Mouse (Mus musculus): ENCODE data around the gene Thegl. TPM values are rescaled to one million over a fixed set of nuclear protein-coding genes. Genes with fewer than 3 reads are reported as not detected.

Thegl gene
- total RNA-seq, 2 experiments from 2014 or later, result 0.45 TPM; not detected in 1

GRCm38 (mm10) chr5:77039391-77039790, 23.6 kb downstream of the Thegl start:
- no peak for ATAC-seq (ENCODE audit: poor library complexity, severe bottlenecking)

GRCm38 (mm10) chr5:77044362-77044761, 28.5 kb downstream of the Thegl start:
- peak; percentile 68 for ATAC-seq (ENCODE audit: poor library complexity, severe bottlenecking)

DNA sequence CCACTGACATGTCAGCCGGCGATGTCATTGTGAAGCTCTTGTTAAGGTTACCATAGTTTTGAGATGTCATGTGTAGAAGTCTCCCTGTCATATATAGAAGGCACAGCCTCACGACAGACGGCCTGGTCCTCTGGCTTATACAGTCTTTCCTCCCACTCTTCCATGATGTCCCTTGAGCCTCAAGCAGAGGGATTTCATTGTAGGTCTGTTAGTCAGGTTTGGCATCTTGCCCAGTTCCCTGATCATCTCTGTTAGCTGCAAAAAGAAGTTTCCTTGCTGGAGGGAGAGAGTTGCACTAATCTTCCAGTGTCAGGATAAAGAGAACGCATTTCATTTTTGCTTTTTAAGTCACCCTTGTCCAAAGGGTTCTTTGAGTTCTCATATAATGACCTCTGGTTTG, 36.8 kb downstream of the Thegl start:
- ATAC-seq (ENCODE audit: poor library complexity, severe bottlenecking), result no peak

DNA sequence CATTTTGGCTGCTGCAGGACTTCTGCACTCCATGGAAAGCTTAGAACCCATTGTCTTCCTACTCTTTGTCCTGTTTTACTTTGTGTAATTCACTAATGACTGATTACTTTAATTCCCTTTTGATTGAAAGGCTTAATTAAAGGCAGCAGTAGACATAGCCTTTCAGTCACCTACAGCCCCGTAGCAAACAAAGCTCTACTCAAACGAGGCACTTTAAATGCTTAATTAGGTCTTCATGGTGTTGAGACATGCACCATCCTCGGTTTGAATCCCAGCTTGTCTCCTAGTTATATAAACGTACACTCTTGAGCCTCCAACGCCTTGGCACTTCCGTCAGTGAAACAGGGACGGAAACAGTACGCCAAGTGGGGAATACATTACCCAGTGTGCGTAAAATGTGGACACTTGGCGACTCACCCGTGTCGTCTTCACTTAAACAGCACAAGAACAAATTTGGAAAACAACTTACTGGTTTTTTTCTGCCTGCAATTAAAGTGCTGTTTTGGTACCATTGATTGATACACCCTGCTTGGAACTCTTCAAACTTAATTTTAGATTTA, 41.1 kb downstream of the Thegl start:
- no peak for ATAC-seq (ENCODE audit: poor library complexity, severe bottlenecking)

- no peak for ATAC-seq (ENCODE audit: poor library complexity, severe bottlenecking)
Observed at GRCm38 (mm10) chr5:77060363-77060762, 44.5 kb downstream of the Thegl start.

DNA sequence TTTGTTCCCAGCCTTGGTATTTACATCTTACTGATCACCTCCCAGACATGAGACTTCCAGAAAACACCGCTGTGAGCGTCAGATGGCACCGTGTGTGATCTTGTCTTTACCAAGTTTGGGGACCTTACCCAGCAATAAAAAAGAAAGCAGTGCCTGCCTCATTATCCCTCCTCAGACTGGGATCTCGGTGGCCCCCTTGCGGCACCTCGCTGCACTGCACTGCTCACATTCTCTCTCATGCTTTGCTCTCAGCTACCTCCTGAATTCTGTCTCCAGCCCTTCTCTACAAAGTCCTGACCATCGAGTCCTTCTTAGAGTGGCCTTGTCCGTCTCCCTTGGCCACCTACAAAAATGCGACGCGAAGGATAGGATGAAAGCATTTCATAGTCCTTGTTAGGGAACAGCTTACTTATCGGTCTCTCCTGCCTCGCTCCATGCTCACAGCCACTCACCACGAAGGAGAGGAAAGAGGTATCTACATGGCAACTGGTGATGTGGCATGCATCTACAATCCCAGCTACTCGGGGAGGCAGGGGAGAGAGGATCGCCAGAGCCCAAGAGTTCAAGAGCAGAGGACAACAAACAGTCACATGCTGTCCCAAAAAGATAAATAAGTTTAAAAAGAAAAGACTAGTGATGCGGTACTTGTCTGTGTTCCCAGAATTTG, 45.7 kb downstream of the Thegl start:
- ATAC-seq (ENCODE audit: poor library complexity, severe bottlenecking), result peak; percentile 93

GRCm38 (mm10) chr5:77067321-77067720, 51.5 kb downstream of the Thegl start:
- ATAC-seq (ENCODE audit: poor library complexity, severe bottlenecking), result no peak

GRCm38 (mm10) chr5:77070987-77071386, 55.2 kb downstream of the Thegl start:
- no peak for ATAC-seq (ENCODE audit: poor library complexity, severe bottlenecking)

DNA sequence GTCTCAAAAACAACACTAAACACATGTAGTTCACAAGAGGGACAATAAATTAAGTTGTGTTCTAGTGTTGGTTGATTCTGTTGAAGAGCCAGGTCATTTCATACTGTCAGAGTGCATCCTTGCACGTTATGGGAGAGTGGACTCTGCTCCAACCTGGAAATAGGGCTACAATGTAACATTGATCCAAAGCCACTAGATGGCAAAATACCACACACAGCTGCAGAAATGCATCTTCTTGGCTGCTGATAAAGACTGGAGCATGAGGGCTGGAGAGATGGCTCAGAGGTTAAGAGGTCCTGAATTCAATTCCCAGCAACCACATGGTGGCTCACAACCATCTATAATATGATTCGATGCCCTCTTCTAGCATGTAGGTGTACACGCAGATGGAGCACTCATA, 55.8 kb downstream of the Thegl start:
- no peak for ATAC-seq (ENCODE audit: poor library complexity, severe bottlenecking)

GRCm38 (mm10) chr5:77073794-77074193, 58.0 kb downstream of the Thegl start:
- ATAC-seq (ENCODE audit: poor library complexity, severe bottlenecking), result no peak

DNA sequence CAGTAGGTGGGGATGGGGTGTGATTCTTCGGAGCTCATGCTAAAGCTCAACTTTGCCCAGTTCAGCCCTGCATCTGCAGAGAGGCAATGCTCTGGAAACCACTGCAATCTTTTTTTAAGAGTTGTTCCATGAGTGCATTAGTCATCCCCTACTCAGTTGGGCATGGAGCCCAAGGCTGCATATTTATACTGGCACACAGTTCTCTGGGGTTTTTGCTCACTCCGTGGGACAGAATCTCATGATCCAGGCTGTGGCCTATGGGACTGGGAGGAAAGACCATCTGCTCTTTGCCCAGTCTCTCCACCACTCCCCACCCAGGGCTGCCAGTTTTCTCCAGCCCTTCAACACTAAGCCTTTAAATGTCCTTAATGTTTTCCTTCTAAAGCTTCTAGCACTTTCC, 59.1 kb downstream of the Thegl start:
- no peak for ATAC-seq (ENCODE audit: poor library complexity, severe bottlenecking)

GRCm38 (mm10) chr5:77075951-77076350, 60.1 kb downstream of the Thegl start:
- no peak for ATAC-seq (ENCODE audit: poor library complexity, severe bottlenecking)

DNA sequence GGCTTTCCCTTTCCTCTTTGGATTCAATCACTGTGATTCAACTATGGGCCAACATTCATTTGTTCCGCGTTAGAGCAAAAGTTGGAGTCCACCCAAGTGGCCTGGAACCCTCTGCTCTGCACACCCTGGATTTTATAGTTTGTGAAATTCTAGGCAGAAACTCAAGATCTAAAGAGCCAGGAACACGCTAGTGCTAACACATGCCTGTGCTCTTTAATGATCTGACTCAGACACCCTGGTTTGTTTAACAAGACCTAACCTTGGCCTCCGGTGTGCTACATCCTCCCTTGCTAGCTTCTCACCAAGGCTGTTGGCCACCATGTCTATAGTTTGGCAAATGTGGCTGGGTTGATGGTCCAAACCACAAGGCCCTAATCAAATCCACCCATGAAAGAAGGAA, 64.9 kb downstream of the Thegl start:
- ATAC-seq (ENCODE audit: poor library complexity, severe bottlenecking), result no peak

DNA sequence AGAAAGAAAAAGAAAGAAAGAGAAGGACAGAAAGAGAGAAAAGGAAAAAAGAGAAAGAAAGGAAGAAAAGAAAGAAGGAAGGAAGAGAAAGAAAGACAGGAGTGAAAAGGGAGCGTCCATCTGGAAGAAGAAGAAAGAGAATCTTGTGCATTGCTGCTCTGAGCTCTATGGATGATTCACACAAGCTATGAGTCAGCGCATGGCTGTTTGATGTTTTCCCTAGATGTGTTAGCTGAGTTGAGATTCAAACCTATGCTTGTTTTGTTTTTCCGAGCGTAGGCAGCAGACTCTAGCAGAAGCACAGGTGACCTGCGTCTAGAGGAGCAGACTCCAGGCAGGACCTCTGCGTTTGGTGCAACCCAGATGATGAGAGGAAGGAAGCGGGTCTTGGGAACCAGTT, 66.9 kb downstream of the Thegl start:
- no peak for ATAC-seq (ENCODE audit: poor library complexity, severe bottlenecking)

GRCm38 (mm10) chr5:77084418-77084817, 68.6 kb downstream of the Thegl start:
- no peak for ATAC-seq (ENCODE audit: poor library complexity, severe bottlenecking)

- no peak for ATAC-seq (ENCODE audit: poor library complexity, severe bottlenecking)
Observed at GRCm38 (mm10) chr5:77085753-77086450, 70.1 kb downstream of the Thegl start.

DNA sequence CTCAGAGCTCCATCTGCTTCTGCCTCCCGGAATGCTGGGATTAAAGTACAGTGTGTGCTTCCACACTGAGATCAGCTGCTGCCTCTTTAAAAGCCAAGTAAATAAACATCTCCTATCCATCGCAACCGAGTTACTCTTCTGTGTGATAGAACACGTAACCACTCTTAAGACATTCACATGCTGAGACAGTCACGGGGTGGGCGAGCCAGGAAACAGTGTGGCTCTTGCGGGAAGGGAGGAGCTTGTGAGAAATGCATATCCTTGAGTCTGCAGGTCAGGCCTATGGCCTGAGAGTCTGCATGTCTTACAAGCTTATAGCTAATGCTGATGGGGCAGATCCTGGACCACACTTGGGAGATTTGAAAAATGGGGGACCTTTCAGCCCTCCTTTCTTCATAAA, 70.7 kb downstream of the Thegl start:
- ATAC-seq (ENCODE audit: poor library complexity, severe bottlenecking), result no peak

GRCm38 (mm10) chr5:77087122-77087521, 71.3 kb downstream of the Thegl start:
- no peak for ATAC-seq (ENCODE audit: poor library complexity, severe bottlenecking)

- peak; percentile 70 for ATAC-seq (ENCODE audit: poor library complexity, severe bottlenecking)
Observed at GRCm38 (mm10) chr5:77089294-77089693, 73.5 kb downstream of the Thegl start.

DNA sequence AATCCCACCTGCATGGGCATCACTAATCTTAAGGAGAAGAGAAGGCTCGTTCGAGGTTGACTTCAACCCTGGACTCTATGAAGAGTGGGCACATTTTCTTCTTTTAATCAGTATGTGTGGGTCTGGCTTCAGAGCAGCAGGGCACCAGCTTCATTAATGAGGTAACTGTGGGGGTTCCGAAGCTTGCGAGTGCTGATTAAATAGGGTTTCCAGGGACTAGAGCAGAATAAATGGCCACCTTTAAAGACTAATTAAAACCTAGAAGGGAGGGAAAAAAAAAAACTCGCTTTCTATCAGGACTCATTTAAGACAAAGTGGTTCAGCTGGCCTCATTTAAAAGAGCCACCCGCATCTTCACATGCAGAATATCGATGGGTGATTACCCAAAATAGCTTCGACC, 74.1 kb downstream of the Thegl start:
- no peak for ATAC-seq (ENCODE audit: poor library complexity, severe bottlenecking)

GRCm38 (mm10) chr5:77090521-77091096, 74.8 kb downstream of the Thegl start:
- no peak for ATAC-seq (ENCODE audit: poor library complexity, severe bottlenecking)

DNA sequence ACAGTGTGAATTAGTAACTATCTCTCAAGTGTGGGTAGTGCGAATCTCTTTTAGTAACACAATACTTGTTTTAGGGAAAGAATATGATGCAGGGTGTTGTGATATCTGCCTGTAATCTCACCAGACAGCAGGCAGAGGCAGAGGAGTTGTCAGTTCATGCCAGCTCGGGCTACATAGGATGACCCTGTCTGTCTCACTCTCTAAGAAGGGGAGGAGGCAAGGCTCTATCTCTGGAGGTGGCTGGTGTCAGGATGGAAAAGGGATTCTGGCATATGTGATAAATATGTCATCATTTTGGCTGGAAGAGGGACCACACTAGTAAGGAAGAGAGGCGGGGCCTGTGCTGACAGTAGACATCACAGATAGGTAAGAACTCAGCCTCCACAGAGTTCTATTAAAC, 76.1 kb downstream of the Thegl start:
- ATAC-seq (ENCODE audit: poor library complexity, severe bottlenecking), result no peak
